Mouse (Mus musculus) ovary, adult 2 months (tissue): ENCODE results near the gene Rapgef4. TPM values are rescaled to one million over a fixed set of nuclear protein-coding genes. Genes with fewer than 3 reads are reported as not detected.

Experiments
- polyA plus RNA-seq: library from polyadenylated mRNA; depleted of rRNA; stranded (reverse); fragments of >200 nt; gene quantifications from 2 replicates; pipeline ENCODE4 v1.2.3, GENCODE M21; 2012; rRNA removed

Gene Rapgef4
- polyA plus RNA-seq, result 14.6 and 20.6 TPM in 2 replicates

GRCm38 (mm10) chr2:71980771-71981342, at the start of gene Rapgef4:
TSS of gene Rapgef4 (plus strand) at chr2:71981240.

GRCm38 (mm10) chr2:72285256-72285887, 304.3 kb downstream of the Rapgef4 start, which contains the start of gene Map3k20:
TSS of gene Map3k20 (plus strand) at chr2:72285637.

Other genes with a start within 250 kb of the Rapgef4 start
- 34.4 and 48.2 TPM in 2 replicates for gene Itga6, start 235.6 kb upstream of the Rapgef4 start, polyA plus RNA-seq
- gene Pdk1, start 108.0 kb upstream of the Rapgef4 start, polyA plus RNA-seq, result 7.7 and 32.0 TPM in 2 replicates